Mouse (Mus musculus) small intestine, adult 2 months (tissue): ENCODE results near the gene Dnajc25.

Experiments
- CTCF ChIP-seq: fragments of 200-500 bp; IDR thresholded peaks from 2 replicates; pipeline ENCODE4 v1.5.1; 2012; ENCODE audit warnings: low read depth, mild to moderate bottlenecking, control low read depth, inconsistent platforms, low read length, moderate library complexity, mixed read lengths; ENCODE audit not compliant: insufficient replicate concordance, insufficient read length; ENCODE audit errors: extremely low read depth
- POLR2A ChIP-seq: fragments of 200-500 bp; IDR thresholded peaks from 2 replicates; pipeline ENCODE4 v1.6.1; 2012; ENCODE audit warnings: low read depth, mild to moderate bottlenecking, control low read depth, inconsistent platforms, low read length, moderate library complexity

- TF ChIP-seq CTCF (no peak), POLR2A (no peak)
Measured at GRCm38 (mm10) chr4:59051081-59051480, 56.2 kb downstream of the Dnajc25 start.
